Mouse (Mus musculus) spleen, adult 2 months (tissue): ENCODE results near the gene Nbl1.

ENCODE experiments used
- CTCF ChIP-seq: fragments of 200-500 bp; IDR thresholded peaks from 2 replicates; pipeline ENCODE4 v1.5.1; 2011; ENCODE audit warnings: mild to moderate bottlenecking, inconsistent platforms; ENCODE audit not compliant: insufficient read depth, insufficient read length, insufficient replicate concordance; ENCODE audit errors: extremely low read depth
- POLR2A ChIP-seq: fragments of 200-500 bp; IDR thresholded peaks from 2 replicates; pipeline ENCODE4 v1.6.1; 2011; ENCODE audit warnings: low read depth, low read length, inconsistent platforms

GRCm38 (mm10) chr4:139105453-139105852, 12.7 kb upstream of the Nbl1 start:
- no peak for TF ChIP-seq CTCF
- no peak for TF ChIP-seq POLR2A
